Mouse (Mus musculus) forebrain, embryonic 11.5 days (tissue): ENCODE results near the gene Pnkd. TPM values are rescaled to one million over a fixed set of nuclear protein-coding genes. Genes with fewer than 3 reads are reported as not detected.
A peak's percentile ranks its signal among the peaks of the same experiment; 100 is the strongest.
"Not testable (repeated sequence)": the region's sequence is repeated elsewhere in the genome, so short reads cannot be mapped to it uniquely, and the experiment has no call there.

Source experiments
- ATAC-seq: fragments of 200-750 bp; cut with Nextera tagmentation; replicated peaks from 2 replicates; pipeline ENCODE4 v1.8.0; 2017; ENCODE audit warnings: moderate TSS enrichment; ENCODE audit not compliant: low FRiP score
- DNase-seq: peaks from one replicate; pipeline ENCODE4 v3.0.0-alpha.2; 2017; ENCODE audit warnings: low spot score
- H3K27ac ChIP-seq: fragments of 300-500 bp; sonication (generic); 2 replicates; pipeline ENCODE4 v1.5.1; 2014; ENCODE audit warnings: low read depth, low read length
- H3K27me3 ChIP-seq: fragments of 300-500 bp; sonication (generic); 2 replicates; pipeline ENCODE4 v1.6.1; 2014; ENCODE audit warnings: mild to moderate bottlenecking, low read length, mixed read lengths; ENCODE audit not compliant: control insufficient read depth, insufficient read depth
- H3K36me3 ChIP-seq: fragments of 300-500 bp; sonication (generic); 2 replicates; pipeline ENCODE4 v1.6.1; 2014; ENCODE audit warnings: mild to moderate bottlenecking, low read length, moderate library complexity, mixed read lengths; ENCODE audit not compliant: control insufficient read depth, insufficient read depth
- H3K4me1 ChIP-seq: fragments of 300-500 bp; sonication (generic); replicated peaks from 2 replicates; pipeline ENCODE4 v1.6.1; 2014; ENCODE audit warnings: low read length, mixed read lengths; ENCODE audit not compliant: control insufficient read depth, insufficient read depth
- H3K4me2 ChIP-seq: fragments of 300-500 bp; sonication (generic); 2 replicates; pipeline ENCODE4 v1.6.1; 2014; ENCODE audit warnings: low read depth, mild to moderate bottlenecking, low read length, moderate library complexity, mixed read lengths; ENCODE audit not compliant: severe bottlenecking
- H3K4me3 ChIP-seq: fragments of 300-500 bp; sonication (generic); 2 replicates; pipeline ENCODE4 v1.5.1; 2014; ENCODE audit warnings: low read depth, low read length
- H3K9ac ChIP-seq: fragments of 300-500 bp; sonication (generic); 2 replicates; pipeline ENCODE4 v1.6.1; 2014; ENCODE audit warnings: low read length
- H3K9me3 ChIP-seq: fragments of 300-500 bp; sonication (generic); 2 replicates; pipeline ENCODE4 v1.6.1; 2016; ENCODE audit warnings: low read length, mixed read lengths; ENCODE audit not compliant: control insufficient read depth
- WGBS: fragments of 180-500 bp; shearing (Covaris S2); extraction: QIAGEN DNeasy Blood & Tissue Kit; methylation state at CpG from one replicate; pipeline ENCODE4 v1.1.7; 2014; 5-methylcytosine and 5-hydroxymethylcytosine counted together
- polyA plus RNA-seq: library from polyadenylated mRNA; unstranded; fragments of >200 nt; fragmentation: Nextera tagmentation; extraction: Ambion mirVana; gene quantifications from 2 replicates; pipeline ENCODE4 v1.2.1, GENCODE M21; 2014

Pnkd gene
- polyA plus RNA-seq, 1 experiment from 2014 or later: 98.4 TPM

GRCm38 (mm10) chr1:74281886-74282285 is 2.8 kb upstream of the Pnkd start:
- Histone ChIP-seq H3K27ac (no peak overlapping the region), H3K9me3 (no peaks in the 10 kb centered on the region), H3K4me2 (no peak overlapping the region), H3K4me3 (no peak overlapping the region), H3K36me3 (peaks cover 2% of the 10 kb centered on the region), H3K9ac (no peak overlapping the region), H3K27me3 (no peaks in the 10 kb centered on the region), H3K4me1 (peaks cover 3% of the 10 kb centered on the region)
- DNase-seq: no peak
- 94% methylated on average over 8 of the region's 8 CpGs for WGBS
- no peak for ATAC-seq

- no peak overlapping the region for H3K4me2 ChIP-seq
- H3K9me3 ChIP-seq: no peaks in the 10 kb centered on the region
- no peak overlapping the region for H3K9ac ChIP-seq
- H3K27ac ChIP-seq: no peak overlapping the region
- H3K36me3 ChIP-seq: peaks cover 2% of the 10 kb centered on the region
- no peaks in the 10 kb centered on the region for H3K27me3 ChIP-seq
- no peak overlapping the region for H3K4me3 ChIP-seq
- DNase-seq (no peak), ATAC-seq (no peak)
- WGBS: 86% methylated on average over 10 of the region's 10 CpGs
- H3K4me1 ChIP-seq: peaks cover 3% of the 10 kb centered on the region
Observed at GRCm38 (mm10) chr1:74282896-74283625, 1.7 kb upstream of the Pnkd start.

DNA sequence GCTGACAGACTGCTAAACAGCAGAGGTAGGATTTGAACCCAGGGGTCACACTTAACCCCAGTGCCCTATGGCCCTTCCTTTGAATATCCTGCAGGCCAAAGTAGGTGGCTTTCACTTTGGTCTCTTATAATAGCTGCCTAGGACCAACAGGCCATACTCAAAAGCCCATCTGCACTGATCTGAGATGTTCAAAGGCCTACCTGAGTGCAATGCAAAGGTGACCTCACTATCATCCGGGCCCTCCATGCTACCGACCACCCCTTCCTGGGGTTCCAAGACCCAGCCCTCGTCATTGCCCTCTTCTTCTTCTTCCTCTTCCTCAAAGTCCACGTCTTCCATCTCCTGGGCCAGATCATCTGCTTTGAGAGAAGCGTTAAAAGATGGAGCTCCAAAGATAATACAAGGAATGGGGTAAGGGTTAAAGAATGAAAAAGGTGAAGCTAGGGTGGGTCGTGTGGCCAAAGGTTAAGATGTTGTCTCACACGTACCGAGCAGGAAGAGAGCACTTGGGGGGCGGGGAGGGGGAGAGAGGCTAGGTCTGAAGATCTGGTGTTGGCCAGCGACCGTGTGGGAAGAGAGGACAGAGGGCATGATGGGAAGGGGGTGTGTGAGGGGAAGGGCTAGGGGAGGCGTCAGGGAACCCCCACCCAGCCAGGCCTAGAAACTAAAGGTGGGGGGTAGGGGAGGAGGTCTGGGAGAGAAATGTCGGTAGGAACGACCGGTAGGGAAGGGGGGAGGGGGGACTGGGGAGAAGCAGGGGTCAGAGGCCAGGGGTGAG is 855 bp upstream of the Pnkd start:
- peak overlapping the region; percentile 75 for H3K9ac ChIP-seq
- 13% methylated on average over 15 of the region's 15 CpGs for WGBS
- no peaks in the 10 kb centered on the region for H3K9me3 ChIP-seq
- ATAC-seq (peak; percentile 13), DNase-seq (peak; percentile 73)
- peaks cover 3% of the 10 kb centered on the region for H3K4me1 ChIP-seq
- H3K27ac ChIP-seq: no peak overlapping the region
- no peaks in the 10 kb centered on the region for H3K27me3 ChIP-seq
- peak overlapping the region; percentile 71 for H3K4me3 ChIP-seq
- peak overlapping the region; percentile 67 for H3K4me2 ChIP-seq
- peaks cover 2% of the 10 kb centered on the region for H3K36me3 ChIP-seq

DNA sequence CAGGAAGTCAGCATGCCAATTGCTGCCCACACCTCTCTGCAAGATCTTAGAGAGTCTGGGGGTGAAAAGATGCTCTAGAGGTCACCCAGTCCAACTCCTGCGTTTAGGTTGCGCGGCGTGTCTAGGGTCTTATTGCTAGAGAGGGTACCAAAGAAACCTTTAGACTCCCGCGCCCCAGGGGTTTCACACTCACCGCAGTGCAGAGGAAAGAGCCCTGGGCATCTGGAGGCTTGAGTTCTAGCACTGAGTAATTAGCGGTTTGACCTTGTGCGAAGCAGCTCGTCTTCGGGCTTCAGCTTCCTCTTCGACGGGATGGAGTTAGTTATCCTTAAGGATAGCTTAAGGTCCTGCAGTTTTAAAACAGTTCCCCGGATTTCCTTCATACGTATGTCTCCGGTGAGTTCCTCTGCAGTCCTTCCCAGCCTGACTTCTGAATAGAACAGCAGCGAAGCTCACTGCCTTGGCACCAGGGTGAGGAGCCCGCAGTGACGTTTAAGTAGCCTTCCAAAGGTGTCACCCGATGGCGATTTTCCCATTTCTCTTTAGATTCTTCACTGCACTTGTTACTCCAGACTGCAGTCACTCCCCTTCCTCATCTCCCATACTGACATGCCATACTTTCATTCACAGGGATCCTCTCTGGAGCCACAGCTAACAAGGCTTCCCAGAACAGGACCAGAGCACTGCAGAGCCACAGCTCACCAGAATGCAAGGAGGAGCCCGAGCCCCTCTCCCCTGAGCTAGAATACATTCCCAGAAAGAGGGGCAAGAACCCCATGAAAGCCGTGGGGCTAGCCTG is 681 bp downstream of the Pnkd start:
- no peaks in the 10 kb centered on the region for H3K27me3 ChIP-seq
- peak overlapping the region; percentile 64 for H3K4me2 ChIP-seq
- no peaks in the 10 kb centered on the region; the same call in none of the 2 replicates for H3K36me3 ChIP-seq
- H3K9ac ChIP-seq: peak overlapping the region; percentile 39
- WGBS: 4% methylated on average over 23 of the region's 23 CpGs
- H3K4me1 ChIP-seq: peaks cover 3% of the 10 kb centered on the region
- DNase-seq (no peak), ATAC-seq (no peak; the same call in 1 of the 2 replicates)
- no peaks in the 10 kb centered on the region for H3K9me3 ChIP-seq
- peak overlapping the region; percentile 47 for H3K4me3 ChIP-seq
- H3K27ac ChIP-seq: no peak overlapping the region

DNA sequence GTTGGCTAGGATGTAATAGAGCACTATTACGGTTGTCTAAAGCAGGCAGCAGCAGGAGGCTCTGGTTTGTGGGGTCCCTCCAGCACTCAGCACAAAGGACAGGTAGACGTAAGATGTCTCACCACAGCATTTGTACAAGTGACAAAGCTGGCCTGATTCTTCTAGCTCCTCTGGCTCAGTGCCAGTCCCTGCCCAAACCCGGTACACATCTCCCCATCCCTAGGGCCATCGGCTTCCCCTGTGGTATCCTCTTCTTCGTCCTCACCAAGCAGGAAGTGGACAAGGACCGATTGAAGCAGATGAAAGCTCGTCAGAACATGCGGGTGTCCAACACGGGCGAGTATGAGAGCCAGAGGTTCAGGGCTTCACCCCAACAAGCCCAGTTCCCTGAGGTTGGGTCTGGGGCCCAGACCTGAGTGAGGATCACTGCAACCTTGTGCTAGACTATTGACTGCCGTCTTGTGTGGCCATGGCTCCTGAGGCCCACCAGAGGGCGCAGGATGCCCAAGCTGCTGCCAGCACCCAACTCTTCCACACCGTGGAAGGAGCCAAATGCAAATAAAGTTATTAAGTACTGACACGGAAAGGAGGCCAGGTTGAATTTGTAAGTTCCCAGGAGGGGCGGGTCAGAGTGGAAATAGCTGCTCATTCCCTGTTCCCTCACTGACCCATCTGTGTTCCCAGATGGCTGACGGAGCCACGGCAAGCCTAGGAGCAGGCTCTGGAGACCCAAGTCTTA is 2.3 kb downstream of the Pnkd start:
- not testable (repeated sequence) for H3K27me3 ChIP-seq, H3K4me2 ChIP-seq, H3K36me3 ChIP-seq

DNA sequence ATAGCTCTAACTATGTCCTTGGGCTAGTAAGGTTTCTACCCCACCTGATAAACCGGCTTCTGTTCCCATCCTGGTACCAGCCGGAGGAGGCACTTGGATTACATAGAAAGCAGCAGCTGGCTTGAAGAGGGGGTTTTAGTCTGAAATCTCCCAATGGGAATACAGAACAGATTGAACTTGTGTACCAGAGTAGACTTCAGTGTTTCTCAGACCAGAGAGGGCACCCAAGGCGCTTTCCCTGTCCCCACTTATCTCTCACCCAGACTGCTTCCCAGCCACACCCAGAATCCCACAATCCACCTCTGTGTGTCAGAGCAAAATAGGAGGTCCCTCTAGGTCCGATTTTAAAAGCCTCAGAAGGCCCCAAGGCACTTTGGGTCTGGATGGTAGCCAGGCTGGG is 3.6 kb downstream of the Pnkd start:
- no peak for DNase-seq
- Histone ChIP-seq H3K36me3 (no peaks in the 10 kb centered on the region), H3K4me3 (no peak overlapping the region), H3K27ac (no peak overlapping the region), H3K4me1 (peaks cover 3% of the 10 kb centered on the region), H3K4me2 (no peak overlapping the region), H3K9ac (no peak overlapping the region), H3K27me3 (no peaks in the 10 kb centered on the region), H3K9me3 (no peaks in the 10 kb centered on the region)
- no peak for ATAC-seq
- WGBS: 81% methylated on average over 4 of the region's 4 CpGs

More for the DNA sequence above, 2.3 kb downstream of the Pnkd start:
- not testable (repeated sequence) for H3K9me3 ChIP-seq, H3K9ac ChIP-seq, H3K4me1 ChIP-seq, ATAC-seq, H3K4me3 ChIP-seq, H3K27ac ChIP-seq, DNase-seq
- 63% methylated on average over 15 of the region's 17 CpGs for WGBS

DNA sequence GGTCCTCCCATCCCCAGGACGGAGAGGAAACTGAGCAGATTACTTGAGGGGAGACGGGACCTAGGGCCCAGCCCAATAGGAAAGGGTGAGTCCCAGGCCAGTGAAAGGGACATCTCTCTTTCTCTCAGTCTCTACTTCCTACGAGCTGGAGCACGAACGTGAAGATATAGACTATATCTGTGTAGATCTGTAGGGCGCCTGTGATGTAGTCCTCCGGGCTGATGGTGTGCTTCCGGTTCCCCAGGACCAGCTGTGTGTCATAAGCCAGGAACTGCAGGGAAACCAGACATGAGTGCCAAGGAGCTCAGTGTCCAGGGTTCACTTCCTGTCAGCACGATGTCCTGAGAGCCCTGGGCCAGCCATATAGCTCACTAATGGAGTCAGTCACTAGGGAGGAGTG is 4.5 kb downstream of the Pnkd start:
- DNase-seq (no peak), ATAC-seq (no peak)
- no peaks in the 10 kb centered on the region for H3K27me3 ChIP-seq
- no peak overlapping the region for H3K4me3 ChIP-seq
- no peaks in the 10 kb centered on the region for H3K36me3 ChIP-seq
- H3K27ac ChIP-seq: no peak overlapping the region
- H3K4me1 ChIP-seq: peaks cover 3% of the 10 kb centered on the region
- no peak overlapping the region for H3K9ac ChIP-seq
- H3K9me3 ChIP-seq: no peaks in the 10 kb centered on the region
- WGBS: 94% methylated on average over 9 of the region's 9 CpGs
- H3K4me2 ChIP-seq: no peak overlapping the region

- 88% methylated on average over 2 of the region's 2 CpGs for WGBS
- DNase-seq (no peak), ATAC-seq (no peak)
- Histone ChIP-seq H3K9ac (no peak overlapping the region), H3K27ac (no peak overlapping the region), H3K9me3 (no peaks in the 10 kb centered on the region), H3K4me2 (no peak overlapping the region), H3K4me1 (peaks cover 3% of the 10 kb centered on the region), H3K36me3 (no peaks in the 10 kb centered on the region), H3K27me3 (no peaks in the 10 kb centered on the region), H3K4me3 (no peak overlapping the region)
Observed at GRCm38 (mm10) chr1:74289740-74290139, 5.0 kb downstream of the Pnkd start.
